In genomic region chr4:117989801-117990200, GRCm38 (mm10) we compare ENCODE assay signal across 13 mouse cellular contexts.
"Had no signal": no experiment of that assay in that cellular context is flagged by ENCODE, and none has a peak within 500 bp of the region (broad histone marks: within the 10 kb centered on the region; RNA-seq: fewer than 3 reads in every experiment).

No protein-coding gene starts in this region.

- H3K36me3 ChIP-seq: intestine, embryonic 15.5 days; limb, embryonic 13.5 days; neural tube, embryonic 12.5 days had no signal

- H3K4me2 ChIP-seq: intestine, embryonic 15.5 days; limb, embryonic 13.5 days; neural tube, embryonic 12.5 days had no signal

- H3K4me1 ChIP-seq: neural tube, embryonic 12.5 days had no signal

- H3K27ac ChIP-seq: intestine, embryonic 15.5 days; layer of hippocampus, adult 2 months; limb, embryonic 13.5 days; liver, embryonic 14.5 days; neural tube, embryonic 12.5 days; stomach, postnatal 0 days had no signal

- H3K4me3 ChIP-seq: intestine, embryonic 15.5 days; layer of hippocampus, adult 2 months; limb, embryonic 13.5 days; neural tube, embryonic 12.5 days had no signal

- H3K9ac ChIP-seq: intestine, embryonic 15.5 days; limb, embryonic 13.5 days; liver, embryonic 14.5 days; neural tube, embryonic 12.5 days had no signal

- H3K27me3 ChIP-seq: intestine, embryonic 15.5 days; neural tube, embryonic 12.5 days had no signal

- DNase-seq: kidney, adult 8-10 months; kidney, postnatal 36 days; lung, adult 18-20 months; midbrain, embryonic 14.5 days; right cerebral cortex, postnatal 25 days; thymus, adult 2 months; thymus, postnatal 25 days had no signal

- H3K9me3 ChIP-seq: intestine, embryonic 15.5 days; limb, embryonic 13.5 days; neural tube, embryonic 12.5 days had no signal

- ATAC-seq: intestine, embryonic 15.5 days had no signal
